Mouse (Mus musculus) cerebellum, postnatal 4 days (tissue): ENCODE measurements around the gene Trim41.
"Not testable (repeated sequence)": the region's sequence is repeated elsewhere in the genome, so short reads cannot be mapped to it uniquely, and the experiment has no call there.

Experiments
- DNase-seq, 2 experiments: peaks; one replicate each; pipeline ENCODE4 v3.0.0; 2022; ENCODE audit warnings: low spot score in 2 of 2, mixed read lengths in 1 of 2

The Trim41 gene

GRCm38 (mm10) chr11:48791894-48792293, 25.3 kb downstream of the Trim41 start:
- DNase-seq: not testable (repeated sequence)

- DNase-seq: no peak
Observed at GRCm38 (mm10) chr11:48790946-48791345, 26.2 kb downstream of the Trim41 start.

GRCm38 (mm10) chr11:48789973-48790823, 27.0 kb downstream of the Trim41 start:
- DNase-seq: peak; percentile 72 to 87

- DNase-seq: no peak
Observed at GRCm38 (mm10) chr11:48789215-48789614, 27.9 kb downstream of the Trim41 start.

GRCm38 (mm10) chr11:48788311-48789089, 28.7 kb downstream of the Trim41 start:
- peak; percentile 55 to 77 for DNase-seq

GRCm38 (mm10) chr11:48787455-48788211, 29.5 kb downstream of the Trim41 start:
- no peak for DNase-seq

- no peak for DNase-seq
Observed at GRCm38 (mm10) chr11:48782243-48782642, 34.9 kb downstream of the Trim41 start.

- no peak for DNase-seq
Observed at GRCm38 (mm10) chr11:48779450-48779849, 37.7 kb downstream of the Trim41 start.

- no peak for DNase-seq
Observed at GRCm38 (mm10) chr11:48777303-48777702, 39.9 kb downstream of the Trim41 start.

- DNase-seq: no peak
Observed at GRCm38 (mm10) chr11:48776664-48777063, 40.5 kb downstream of the Trim41 start.

- peak in 1 of 2 experiments; percentile 66 for DNase-seq
Observed at GRCm38 (mm10) chr11:48775483-48775882, 41.7 kb downstream of the Trim41 start.

DNA sequence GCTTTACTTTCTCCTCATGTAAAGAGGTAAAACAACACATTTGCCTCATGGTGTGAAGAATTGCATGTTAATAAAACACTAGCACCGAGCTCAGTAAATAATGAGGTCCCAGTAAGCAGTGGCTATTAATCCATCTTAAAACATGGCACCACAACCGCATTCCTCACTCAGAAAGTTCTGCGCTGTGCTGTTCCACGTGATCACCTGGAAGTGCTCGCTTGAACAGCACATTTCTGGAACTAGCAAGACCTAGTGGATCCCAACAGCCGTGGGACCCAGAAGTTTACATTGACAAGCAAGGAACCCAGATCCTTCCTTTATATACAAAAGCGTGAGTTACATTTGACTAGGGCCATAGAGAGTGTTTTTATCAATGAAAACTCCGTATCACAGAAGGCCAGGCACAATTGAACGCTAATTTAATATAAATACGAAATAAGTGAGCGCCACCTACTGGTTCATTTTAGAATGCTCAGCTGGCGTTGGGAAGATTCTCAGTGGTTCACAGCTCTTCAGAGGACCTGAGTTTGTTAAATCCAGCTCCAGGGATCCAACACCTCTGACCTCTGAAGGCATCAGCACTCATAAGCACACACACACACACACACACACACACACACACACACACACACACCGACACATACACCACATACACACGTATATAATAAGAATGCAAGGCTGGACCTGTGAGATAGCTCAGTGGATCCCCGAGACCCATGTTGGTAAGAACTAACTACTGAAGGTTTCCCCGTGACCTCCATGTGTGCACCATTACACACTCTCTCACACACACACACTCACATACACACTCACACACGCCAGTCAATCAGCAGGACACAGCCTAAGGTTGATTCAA, 42.5 kb downstream of the Trim41 start:
- DNase-seq: peak; percentile 44 to 61

- DNase-seq: no peak
Observed at GRCm38 (mm10) chr11:48771691-48772090, 45.5 kb downstream of the Trim41 start.

GRCm38 (mm10) chr11:48767195-48767876, 49.8 kb downstream of the Trim41 start:
- DNase-seq: no peak

DNA sequence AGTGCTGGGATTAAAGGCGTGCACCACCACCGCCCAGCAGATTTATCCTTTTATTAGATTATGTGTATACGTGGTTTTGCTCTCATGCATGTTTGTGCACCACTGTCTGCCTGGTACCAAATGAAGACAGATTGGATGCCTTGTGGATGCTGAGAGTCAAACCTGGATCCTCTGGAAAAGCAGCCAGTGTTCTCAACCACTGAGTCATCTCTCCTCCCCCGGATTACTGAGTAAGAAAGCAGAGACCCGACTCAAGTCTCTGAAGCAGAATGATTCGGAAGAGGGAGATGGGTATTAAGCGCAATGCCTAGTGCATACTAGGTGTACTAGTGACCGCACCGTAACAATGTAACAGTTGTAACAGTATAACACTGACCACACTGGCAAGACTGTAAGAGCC, 53.0 kb downstream of the Trim41 start:
- DNase-seq: no peak

DNA sequence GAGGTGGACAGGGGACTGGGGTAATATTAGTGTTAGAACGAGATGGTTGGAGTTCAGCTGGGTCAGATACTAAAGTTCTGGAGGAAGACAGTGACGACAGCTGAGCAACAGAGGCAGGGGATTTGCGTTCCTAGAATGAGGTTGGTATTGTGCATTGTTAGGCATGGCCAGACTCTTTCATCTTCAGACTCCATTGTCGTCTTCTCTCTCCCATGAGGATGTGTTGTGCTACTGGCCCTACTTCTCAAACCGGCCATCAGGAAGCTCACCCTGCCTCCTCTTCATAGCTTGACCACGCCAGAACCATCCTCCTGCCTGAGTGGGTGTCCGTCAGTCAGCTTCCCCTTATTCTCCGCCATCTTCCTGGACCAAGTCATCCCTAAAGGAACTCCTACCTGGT, 58.1 kb downstream of the Trim41 start:
- DNase-seq: no peak
